Mouse (Mus musculus): ENCODE results near the gene Cyp2d34. TPM values are rescaled to one million over a fixed set of nuclear protein-coding genes. Genes with fewer than 3 reads are reported as not detected.

Cyp2d34 gene
- total RNA-seq, 1 experiment = not detected

GRCm38 (mm10) chr15:82642771-82643170 is 22.0 kb upstream of the Cyp2d34 start:
- no peaks in the 10 kb centered on the region for H3K36me3 ChIP-seq (ENCODE audit: control insufficient read depth, insufficient read depth, low read length, poor library complexity, severe bottlenecking)
- TF ChIP-seq MAFK (IDR thresholded peaks at IDR 0.05; ENCODE audit: insufficient read depth, low read depth, low read length) = no peak
- no peak for TF ChIP-seq CHD2 (IDR thresholded peaks at IDR 0.05; ENCODE audit: low read depth, low read length)
- no peak for TF ChIP-seq ZNF384 (IDR thresholded peaks at IDR 0.05; ENCODE audit: low read depth, low read length)
- no peak for TF ChIP-seq HCFC1 (IDR thresholded peaks at IDR 0.05; ENCODE audit: borderline replicate concordance, insufficient read depth, low read length)
- no peak for TF ChIP-seq ZC3H11A (IDR thresholded peaks at IDR 0.05; ENCODE audit: borderline replicate concordance, low read depth, low read length)
- in situ Hi-C loops (cut with MboI; ENCODE audit: low sequenced_read_pairs in 2 of 2, unreplicated experiment in 2 of 2) = no loop called here
- H3K27ac ChIP-seq (ENCODE audit: insufficient read depth, low read depth, low read length, poor library complexity, severe bottlenecking) = no peak overlapping the region
- H3K4me1 ChIP-seq (ENCODE audit: control insufficient read depth in 2 of 2, insufficient read depth in 2 of 2, low read length in 2 of 2, poor library complexity in 1 of 2) = no peaks in the 10 kb centered on the region
- H3K9ac ChIP-seq (ENCODE audit: insufficient read depth, low read depth, low read length, poor library complexity, severe bottlenecking) = no peak overlapping the region
- DNase-seq (ENCODE audit: low read depth, low spot score) = no peak
- no peak overlapping the region for H3K4me3 ChIP-seq (ENCODE audit: insufficient read depth in 1 of 2, low read depth in 1 of 2, low read length in 2 of 2, poor library complexity in 1 of 2, severe bottlenecking in 1 of 2)
- H3K9me3 ChIP-seq (ENCODE audit: control insufficient read depth, insufficient read depth, low read depth, low read length) = no peaks in the 10 kb centered on the region

- H3K4me1 ChIP-seq (ENCODE audit: control insufficient read depth in 2 of 2, insufficient read depth in 2 of 2, low read length in 2 of 2, poor library complexity in 1 of 2) = no peaks in the 10 kb centered on the region
- no peaks in the 10 kb centered on the region for H3K36me3 ChIP-seq (ENCODE audit: control insufficient read depth, insufficient read depth, low read length, poor library complexity, severe bottlenecking)
- H3K4me3 ChIP-seq (ENCODE audit: insufficient read depth in 1 of 2, low read depth in 1 of 2, low read length in 2 of 2, poor library complexity in 1 of 2, severe bottlenecking in 1 of 2) = no peak overlapping the region
- no peak for DNase-seq (ENCODE audit: low read depth, low spot score)
- H3K9ac ChIP-seq (ENCODE audit: insufficient read depth, low read depth, low read length, poor library complexity, severe bottlenecking) = no peak overlapping the region
- no peak overlapping the region for H3K27ac ChIP-seq (ENCODE audit: insufficient read depth, low read depth, low read length, poor library complexity, severe bottlenecking)
- in situ Hi-C loops (cut with MboI; ENCODE audit: low sequenced_read_pairs in 2 of 2, unreplicated experiment in 2 of 2) = no loop called here
- TF ChIP-seq CHD2 (IDR thresholded peaks at IDR 0.05; ENCODE audit: low read depth, low read length) (no peak), HCFC1 (IDR thresholded peaks at IDR 0.05; ENCODE audit: borderline replicate concordance, insufficient read depth, low read length) (no peak), ZNF384 (IDR thresholded peaks at IDR 0.05; ENCODE audit: low read depth, low read length) (no peak), ZC3H11A (IDR thresholded peaks at IDR 0.05; ENCODE audit: borderline replicate concordance, low read depth, low read length) (no peak), MAFK (IDR thresholded peaks at IDR 0.05; ENCODE audit: insufficient read depth, low read depth, low read length) (no peak)
- H3K9me3 ChIP-seq (ENCODE audit: control insufficient read depth, insufficient read depth, low read depth, low read length) = no peaks in the 10 kb centered on the region
Observed at GRCm38 (mm10) chr15:82641921-82642320, 21.2 kb upstream of the Cyp2d34 start.

GRCm38 (mm10) chr15:82641390-82641789 is 20.6 kb upstream of the Cyp2d34 start:
- Histone ChIP-seq H3K9ac (ENCODE audit: insufficient read depth, low read depth, low read length, poor library complexity, severe bottlenecking) (no peak overlapping the region), H3K27ac (ENCODE audit: insufficient read depth, low read depth, low read length, poor library complexity, severe bottlenecking) (no peak overlapping the region), H3K4me1 (ENCODE audit: control insufficient read depth in 2 of 2, insufficient read depth in 2 of 2, low read length in 2 of 2, poor library complexity in 1 of 2) (no peaks in the 10 kb centered on the region), H3K4me3 (ENCODE audit: insufficient read depth in 1 of 2, low read depth in 1 of 2, low read length in 2 of 2, poor library complexity in 1 of 2, severe bottlenecking in 1 of 2) (no peak overlapping the region), H3K36me3 (ENCODE audit: control insufficient read depth, insufficient read depth, low read length, poor library complexity, severe bottlenecking) (no peaks in the 10 kb centered on the region), H3K9me3 (ENCODE audit: control insufficient read depth, insufficient read depth, low read depth, low read length) (no peaks in the 10 kb centered on the region)
- in situ Hi-C loops (cut with MboI; ENCODE audit: low sequenced_read_pairs in 2 of 2, unreplicated experiment in 2 of 2) = no loop called here
- DNase-seq (ENCODE audit: low read depth, low spot score) = no peak
- TF ChIP-seq MAFK (IDR thresholded peaks at IDR 0.05; ENCODE audit: insufficient read depth, low read depth, low read length) (no peak), ZNF384 (IDR thresholded peaks at IDR 0.05; ENCODE audit: low read depth, low read length) (no peak), ZC3H11A (IDR thresholded peaks at IDR 0.05; ENCODE audit: borderline replicate concordance, low read depth, low read length) (no peak), HCFC1 (IDR thresholded peaks at IDR 0.05; ENCODE audit: borderline replicate concordance, insufficient read depth, low read length) (no peak), CHD2 (IDR thresholded peaks at IDR 0.05; ENCODE audit: low read depth, low read length) (no peak)

- no peak for TF ChIP-seq ZC3H11A (IDR thresholded peaks at IDR 0.05; ENCODE audit: borderline replicate concordance, low read depth, low read length)
- no peak for TF ChIP-seq HCFC1 (IDR thresholded peaks at IDR 0.05; ENCODE audit: borderline replicate concordance, insufficient read depth, low read length)
- TF ChIP-seq CHD2 (IDR thresholded peaks at IDR 0.05; ENCODE audit: low read depth, low read length) = no peak
- no peak for TF ChIP-seq MAFK (IDR thresholded peaks at IDR 0.05; ENCODE audit: insufficient read depth, low read depth, low read length)
- no peak for TF ChIP-seq ZNF384 (IDR thresholded peaks at IDR 0.05; ENCODE audit: low read depth, low read length)
- Histone ChIP-seq H3K4me1 (ENCODE audit: control insufficient read depth in 2 of 2, insufficient read depth in 2 of 2, low read length in 2 of 2, poor library complexity in 1 of 2) (no peaks in the 10 kb centered on the region), H3K27ac (ENCODE audit: insufficient read depth, low read depth, low read length, poor library complexity, severe bottlenecking) (no peak overlapping the region; the same call in 1 of the 2 replicates), H3K9ac (ENCODE audit: insufficient read depth, low read depth, low read length, poor library complexity, severe bottlenecking) (no peak overlapping the region), H3K4me3 (ENCODE audit: insufficient read depth in 1 of 2, low read depth in 1 of 2, low read length in 2 of 2, poor library complexity in 1 of 2, severe bottlenecking in 1 of 2) (no peak overlapping the region), H3K9me3 (ENCODE audit: control insufficient read depth, insufficient read depth, low read depth, low read length) (no peaks in the 10 kb centered on the region), H3K36me3 (ENCODE audit: control insufficient read depth, insufficient read depth, low read length, poor library complexity, severe bottlenecking) (no peaks in the 10 kb centered on the region)
- in situ Hi-C loops (cut with MboI; ENCODE audit: low sequenced_read_pairs in 2 of 2, unreplicated experiment in 2 of 2) = no loop called here
- DNase-seq (ENCODE audit: low read depth, low spot score) = no peak
Observed at GRCm38 (mm10) chr15:82640201-82640600, 19.5 kb upstream of the Cyp2d34 start.

Measured in ES-E14 (cell line).